17 mouse cellular contexts compared by ENCODE assay signal in the genomic region with DNA sequence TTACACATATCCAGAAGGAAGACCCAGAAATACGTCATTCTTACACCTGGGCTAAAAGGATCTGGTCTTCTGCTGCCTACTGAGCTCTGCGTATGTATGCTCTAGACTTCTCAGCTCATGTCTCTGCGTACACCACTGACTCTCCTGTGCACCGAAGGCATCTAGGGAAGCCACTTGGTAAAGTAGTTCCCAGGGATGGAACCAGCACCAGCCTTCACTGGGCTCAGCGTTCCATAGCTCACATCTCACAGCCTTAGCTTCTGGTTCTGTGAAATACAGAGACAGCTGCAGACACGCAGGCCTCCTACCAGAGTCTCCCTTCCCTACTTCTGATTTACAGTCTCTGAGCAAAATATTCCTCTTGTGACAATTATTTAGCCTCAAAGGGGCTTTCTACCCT.
"Had no signal": no experiment of that assay in that cellular context is flagged by ENCODE, and none has a peak within 500 bp of the region (broad histone marks: within the 10 kb centered on the region; RNA-seq: fewer than 3 reads in every experiment).

No protein-coding gene starts in this region.

- H3K9ac ChIP-seq: lung, embryonic 14.5 days; midbrain, embryonic 12.5 days; neural tube, embryonic 13.5 days; neural tube, embryonic 15.5 days had no signal

- H3K9me3 ChIP-seq: midbrain, embryonic 12.5 days; neural tube, embryonic 13.5 days; neural tube, embryonic 15.5 days had no signal

- H3K4me1 ChIP-seq: midbrain, embryonic 12.5 days; neural tube, embryonic 13.5 days had no signal

- H3K27ac ChIP-seq: midbrain, embryonic 12.5 days; neural tube, embryonic 13.5 days; neural tube, embryonic 15.5 days had no signal

- H3K27me3 ChIP-seq: midbrain, embryonic 12.5 days; neural tube, embryonic 13.5 days; neural tube, embryonic 15.5 days had no signal

- H3K36me3 ChIP-seq: midbrain, embryonic 12.5 days; neural tube, embryonic 13.5 days; neural tube, embryonic 15.5 days had no signal

- H3K4me2 ChIP-seq: lung, embryonic 14.5 days; midbrain, embryonic 12.5 days; neural tube, embryonic 13.5 days; neural tube, embryonic 15.5 days had no signal

- DNase-seq: lung, adult 18-20 months; lung, embryonic 14.5 days; lung, postnatal 10 days; lung, postnatal 4 days; midbrain, embryonic 14.5 days; retina, postnatal 1 day; right cerebral cortex, adult 18-20 months; right cerebral cortex, postnatal 25 days; right cerebral cortex, postnatal 4 days; spleen, adult 18-20 months; thymus, adult 18-20 months; thymus, postnatal 14 days; thymus, postnatal 36 days had no signal

- H3K4me3 ChIP-seq: midbrain, embryonic 12.5 days; myocyte; neural tube, embryonic 13.5 days; neural tube, embryonic 15.5 days had no signal
